Mouse (Mus musculus) erythroblast, embryonic 14.5 days (primary cell): ENCODE measurements around the gene Dicer1. TPM values are rescaled to one million over a fixed set of nuclear protein-coding genes. Genes with fewer than 3 reads are reported as not detected.

Experiments
- H3K27me3 ChIP-seq: 2 replicates; pipeline ENCODE4 v1.6.1; 2012; ENCODE audit warnings: inconsistent platforms; ENCODE audit not compliant: control insufficient read depth
- H3K36me3 ChIP-seq: 2 replicates; pipeline ENCODE4 v1.6.1; 2012; ENCODE audit warnings: mild to moderate bottlenecking, inconsistent platforms; ENCODE audit not compliant: control insufficient read depth
- H3K4me1 ChIP-seq: 2 replicates; pipeline ENCODE4 v1.6.1; 2012; ENCODE audit warnings: inconsistent platforms; ENCODE audit not compliant: control insufficient read depth
- H3K4me3 ChIP-seq: replicated peaks from 2 replicates; pipeline ENCODE3; 2012; ENCODE audit warnings: moderate library complexity, mild to moderate bottlenecking, inconsistent platforms
- H3K9me3 ChIP-seq: 2 replicates; pipeline ENCODE4 v1.6.1; 2012; ENCODE audit warnings: low read length, inconsistent platforms, mixed read lengths; ENCODE audit not compliant: control insufficient read depth
- GATA1 ChIP-seq: IDR thresholded peaks from 2 replicates; pipeline ENCODE4 v1.6.1; 2012; ENCODE audit warnings: low read length, inconsistent platforms, mixed read lengths
- TAL1 ChIP-seq: IDR thresholded peaks from 3 replicates; pipeline ENCODE4 v1.6.1; 2012; ENCODE audit warnings: low read length, inconsistent platforms, mixed read lengths
- polyA plus RNA-seq: library from polyadenylated mRNA; stranded (reverse); fragments of >175 nt; gene quantifications from 2 replicates; pipeline ENCODE4 v1.2.3, GENCODE M21; 2012

Dicer1 gene
- 0.42 and 0.71 TPM in 2 replicates for polyA plus RNA-seq

DNA sequence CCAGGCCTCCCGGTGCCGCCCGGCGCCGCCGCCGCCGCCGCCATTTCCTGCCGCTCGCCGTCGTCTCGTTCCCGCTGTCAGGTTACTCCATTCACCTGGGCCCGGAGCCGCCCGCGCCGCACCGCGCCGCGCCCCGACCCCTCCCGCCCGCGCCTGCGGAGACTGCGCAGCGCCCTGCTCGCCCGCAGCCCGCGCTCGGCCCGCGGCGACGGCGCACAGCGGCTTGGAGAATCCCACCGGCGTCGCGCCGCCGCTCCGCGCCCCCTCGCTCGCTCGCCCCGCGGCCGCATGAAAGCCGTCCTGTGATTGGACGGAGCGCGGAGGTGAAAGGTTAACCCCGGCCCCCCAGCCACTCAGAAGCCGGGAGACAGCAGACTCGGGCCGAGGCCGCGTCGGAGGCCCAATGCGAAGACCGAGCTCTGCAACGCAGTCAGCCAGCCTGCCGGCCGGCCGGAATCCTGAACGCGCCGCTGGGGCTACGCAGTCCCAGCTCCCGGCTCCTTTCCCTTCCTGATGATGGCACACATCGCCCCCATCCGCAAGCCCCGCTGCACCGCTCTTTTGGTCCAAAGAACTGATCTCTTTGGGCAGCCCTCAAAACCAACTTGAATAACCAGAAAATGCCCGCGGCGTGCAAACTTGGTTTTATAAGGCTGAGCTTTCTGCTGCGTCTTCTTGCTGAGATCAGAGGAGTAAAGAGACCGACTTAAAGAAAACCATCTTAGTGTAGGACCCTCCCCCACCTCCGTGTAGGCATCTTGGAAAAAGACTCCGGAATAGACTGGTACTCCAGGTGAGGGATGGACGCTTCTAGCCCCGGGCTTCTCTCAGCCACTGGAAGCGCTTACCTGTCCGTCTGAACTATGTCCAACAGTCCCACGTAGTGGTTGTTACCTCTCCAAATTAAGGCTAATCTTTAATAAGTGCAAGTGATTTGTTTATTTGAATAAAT lies at the start of gene Dicer1:
Gene Dicer1 (minus strand): TSS at position 139 of the 952 bp plus-strand sequence.
- TF ChIP-seq TAL1, result no peak
- no peak for TF ChIP-seq GATA1
- H3K9me3 ChIP-seq, result no peaks in the 10 kb centered on the region
- H3K4me3 ChIP-seq, result peak within 1 kb of the TSS; percentile 83
- H3K36me3 ChIP-seq, result peaks cover 22% of the 10 kb centered on the region
- H3K27me3 ChIP-seq, result no peaks in the 10 kb centered on the region
- peaks cover 49% of the 10 kb centered on the region for H3K4me1 ChIP-seq

DNA sequence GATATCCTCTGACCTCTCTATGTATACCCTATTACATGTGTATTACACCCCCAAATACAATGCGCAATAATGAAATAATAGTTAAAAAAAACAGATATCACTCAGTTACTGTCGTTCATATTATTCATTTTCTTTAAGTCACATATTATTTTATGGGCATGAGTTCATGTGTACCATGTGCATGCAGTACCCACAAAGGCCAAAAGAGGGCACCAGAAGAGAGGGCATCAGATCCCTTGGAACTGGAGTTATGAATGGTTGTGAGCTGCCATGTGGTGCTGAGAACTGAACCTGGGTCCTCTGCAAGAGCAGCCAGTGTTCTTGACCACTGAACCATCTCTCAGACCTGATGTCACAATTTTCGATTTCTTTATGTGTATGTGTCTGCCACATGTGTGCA lies 47.6 kb upstream of the Dicer1 start:
- Histone ChIP-seq H3K4me1 (no peaks in the 10 kb centered on the region), H3K4me3 (no peak overlapping the region), H3K36me3 (no peaks in the 10 kb centered on the region), H3K27me3 (no peaks in the 10 kb centered on the region), H3K9me3 (peaks cover 21% of the 10 kb centered on the region)
- TF ChIP-seq GATA1 (no peak), TAL1 (no peak)

- Histone ChIP-seq H3K4me3 (no peak overlapping the region), H3K4me1 (no peaks in the 10 kb centered on the region), H3K36me3 (no peaks in the 10 kb centered on the region), H3K9me3 (peaks cover 21% of the 10 kb centered on the region), H3K27me3 (no peaks in the 10 kb centered on the region)
- TF ChIP-seq TAL1 (no peak), GATA1 (no peak)
These were observed 46.2 kb upstream of the Dicer1 start for GRCm38 (mm10) chr12:104797905-104798304.

DNA sequence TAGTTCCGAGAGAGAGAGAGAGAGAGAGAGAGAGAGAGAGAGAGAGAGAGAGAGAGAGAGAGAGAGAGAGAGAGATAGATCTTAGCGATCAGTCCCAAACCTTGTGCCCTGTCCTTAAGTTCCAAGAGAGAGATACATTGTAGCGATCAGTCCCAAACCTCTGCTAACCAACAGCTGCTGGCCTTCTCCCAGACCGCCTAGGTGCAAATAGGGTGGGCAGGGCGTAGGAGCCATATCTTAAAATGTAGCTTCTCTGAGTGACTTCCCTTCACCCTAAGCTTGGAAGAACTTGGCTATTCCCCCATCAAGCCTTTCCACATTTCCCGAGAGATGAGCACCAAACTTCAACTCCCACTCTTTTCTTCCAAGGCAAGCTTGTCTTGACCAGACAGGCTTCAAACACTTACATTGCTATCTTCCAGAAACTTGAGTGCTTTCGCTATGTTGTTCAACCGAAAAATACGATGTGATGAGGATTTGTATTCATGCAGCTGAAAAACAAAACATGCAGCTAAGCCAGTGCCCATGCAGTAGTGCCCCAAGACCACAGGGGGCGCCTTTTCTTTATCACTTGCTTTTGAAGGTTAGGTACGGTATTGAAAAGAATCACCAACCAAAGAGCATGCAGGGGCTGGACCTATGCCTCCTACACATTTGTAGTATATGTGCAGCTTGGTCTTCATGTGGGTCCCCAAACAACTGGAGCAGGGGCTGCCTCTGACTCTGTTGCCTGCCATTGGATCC lies 45.1 kb upstream of the Dicer1 start:
- no peaks in the 10 kb centered on the region for H3K36me3 ChIP-seq
- no peaks in the 10 kb centered on the region for H3K27me3 ChIP-seq
- H3K9me3 ChIP-seq, result peaks cover 21% of the 10 kb centered on the region
- H3K4me3 ChIP-seq, result no peak overlapping the region
- H3K4me1 ChIP-seq, result no peaks in the 10 kb centered on the region
- TF ChIP-seq TAL1, result no peak
- no peak for TF ChIP-seq GATA1

DNA sequence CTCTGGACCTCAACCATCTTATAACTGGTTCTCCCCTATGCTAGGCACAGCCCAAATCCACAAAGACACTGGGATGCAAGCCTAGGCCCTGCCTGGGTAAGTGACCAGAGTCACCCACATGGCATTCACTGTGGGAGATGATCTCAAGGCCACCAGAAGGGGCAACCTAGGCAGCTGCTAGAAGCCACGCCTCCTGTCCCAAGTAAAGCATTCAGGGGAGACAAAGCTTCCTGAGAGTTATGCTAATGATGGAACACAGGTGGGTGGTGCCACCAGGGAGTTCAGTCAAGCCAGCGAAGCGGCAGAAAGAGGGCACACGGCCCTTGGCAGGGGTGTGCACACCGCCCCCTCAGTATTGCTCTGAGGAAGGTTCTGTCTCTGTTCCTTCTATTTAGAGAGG lies 43.2 kb upstream of the Dicer1 start:
- TF ChIP-seq GATA1, result no peak
- TF ChIP-seq TAL1, result no peak
- peaks cover 21% of the 10 kb centered on the region for H3K9me3 ChIP-seq
- no peak overlapping the region for H3K4me3 ChIP-seq
- no peaks in the 10 kb centered on the region; the same call in 1 of the 2 replicates for H3K36me3 ChIP-seq
- H3K4me1 ChIP-seq, result no peaks in the 10 kb centered on the region
- no peaks in the 10 kb centered on the region for H3K27me3 ChIP-seq

GRCm38 (mm10) chr12:104793486-104793885 lies 41.7 kb upstream of the Dicer1 start:
- H3K4me1 ChIP-seq, result no peaks in the 10 kb centered on the region
- TF ChIP-seq TAL1, result no peak
- TF ChIP-seq GATA1, result no peak
- peaks cover 9% of the 10 kb centered on the region for H3K9me3 ChIP-seq
- H3K4me3 ChIP-seq, result no peak overlapping the region
- H3K27me3 ChIP-seq, result no peaks in the 10 kb centered on the region
- H3K36me3 ChIP-seq, result peaks cover 2% of the 10 kb centered on the region; the same call in 1 of the 2 replicates

DNA sequence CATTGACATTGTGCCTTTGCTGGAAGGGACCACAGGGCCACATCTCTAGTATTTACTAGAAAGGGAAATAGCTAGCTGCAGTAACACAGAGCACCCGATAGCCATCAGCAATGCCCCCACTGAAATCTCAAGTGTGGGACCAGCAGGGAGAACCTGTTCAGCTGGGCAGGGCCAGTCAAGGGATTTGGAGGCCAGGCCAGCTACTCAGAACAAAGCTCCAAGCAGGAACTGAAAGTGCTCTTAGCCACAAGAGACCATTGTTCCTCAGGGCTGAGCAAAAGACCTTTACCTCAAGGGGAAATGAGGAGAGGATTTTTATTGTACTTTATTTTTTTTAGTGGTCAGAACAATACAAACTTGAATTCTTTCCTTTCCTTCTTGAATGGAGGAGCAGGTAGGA lies 25.9 kb upstream of the Dicer1 start:
- TF ChIP-seq TAL1, result no peak
- no peak for TF ChIP-seq GATA1
- H3K9me3 ChIP-seq, result no peaks in the 10 kb centered on the region

DNA sequence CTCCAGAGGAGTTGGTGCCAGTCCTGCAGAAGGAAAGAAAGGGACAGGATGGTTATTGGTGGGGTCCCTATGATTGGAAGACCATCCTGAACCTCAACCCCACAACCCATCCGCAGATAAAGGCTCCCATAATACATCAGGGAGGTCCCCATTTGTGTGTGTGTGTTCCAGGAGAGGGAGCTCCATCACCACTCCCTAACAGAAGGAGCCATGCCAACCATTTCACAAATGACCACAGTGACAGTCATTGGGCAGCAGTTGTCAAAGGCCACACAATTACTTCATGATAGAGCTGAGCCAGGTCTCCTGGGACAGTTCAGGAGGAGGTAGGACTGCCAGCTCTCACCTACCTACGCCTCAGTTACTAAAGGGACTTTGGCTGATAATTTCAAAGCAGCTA lies 20.2 kb upstream of the Dicer1 start:
- H3K27me3 ChIP-seq, result no peaks in the 10 kb centered on the region
- H3K36me3 ChIP-seq, result no peaks in the 10 kb centered on the region
- no peak overlapping the region for H3K4me3 ChIP-seq
- no peak for TF ChIP-seq GATA1
- no peak for TF ChIP-seq TAL1
- H3K9me3 ChIP-seq, result no peaks in the 10 kb centered on the region
- no peaks in the 10 kb centered on the region for H3K4me1 ChIP-seq

More for the DNA sequence above, 25.9 kb upstream of the Dicer1 start:
- H3K4me1 ChIP-seq, result no peaks in the 10 kb centered on the region
- no peaks in the 10 kb centered on the region; the same call in 1 of the 2 replicates for H3K36me3 ChIP-seq
- H3K27me3 ChIP-seq, result no peaks in the 10 kb centered on the region
- H3K4me3 ChIP-seq, result no peak overlapping the region

GRCm38 (mm10) chr12:104769201-104769785 lies 17.5 kb upstream of the Dicer1 start:
- Histone ChIP-seq H3K27me3 (no peaks in the 10 kb centered on the region), H3K4me1 (no peaks in the 10 kb centered on the region), H3K9me3 (no peaks in the 10 kb centered on the region), H3K4me3 (no peak overlapping the region), H3K36me3 (no peaks in the 10 kb centered on the region)
- TF ChIP-seq GATA1 (no peak), TAL1 (no peak)
